Mouse (Mus musculus) MEL (cell line): ENCODE measurements around the gene Urad. TPM values are rescaled to one million over a fixed set of nuclear protein-coding genes. Genes with fewer than 3 reads are reported as not detected.

Experiments used
- DNase-seq: peaks from one replicate; pipeline ENCODE4 v3.0.0; 2011; ENCODE audit warnings: low read depth, low spot score
- H3K27ac ChIP-seq: 2 replicates; pipeline ENCODE4 v1.5.1; 2012; ENCODE audit warnings: low read depth, mild to moderate bottlenecking, control low read depth, low read length, moderate library complexity; ENCODE audit not compliant: control insufficient read depth
- H3K27me3 ChIP-seq, 2 experiments: fragments of 150-350 bp in 1 of 2; sonication (generic) in 1 of 2; 2 replicates each; pipeline ENCODE4 v1.6.1; 2012; ENCODE audit warnings: low read length in 2 of 2, mild to moderate bottlenecking in 2 of 2, improper control_type of control experiment in 1 of 2, moderate library complexity in 1 of 2; ENCODE audit not compliant: insufficient read depth in 2 of 2, control insufficient read depth in 1 of 2
- H3K36me3 ChIP-seq, 2 experiments: 2 replicates each; pipeline ENCODE4 v1.6.1; 2012 to 2014; ENCODE audit warnings: low read length in 2 of 2, improper control_type of control experiment in 1 of 2, inconsistent platforms in 1 of 2, mild to moderate bottlenecking in 1 of 2; ENCODE audit not compliant: insufficient read depth in 2 of 2, control insufficient read depth in 1 of 2
- H3K4me1 ChIP-seq, 2 experiments: fragments of 150-350 bp in 1 of 2; sonication (generic) in 1 of 2; 2 replicates each; pipeline ENCODE4 v1.6.1; 2012; ENCODE audit warnings: low read length in 2 of 2, improper control_type of control experiment in 1 of 2, mild to moderate bottlenecking in 1 of 2; ENCODE audit not compliant: insufficient read depth in 2 of 2, control insufficient read depth in 1 of 2
- H3K4me3 ChIP-seq, 2 experiments: fragments of 150-350 bp in 1 of 2; sonication (generic) in 1 of 2; 2 replicates each; pipeline ENCODE4 v1.5.1; 2012; ENCODE audit warnings: low read depth in 2 of 2, low read length in 2 of 2, mild to moderate bottlenecking in 2 of 2, moderate library complexity in 2 of 2, control low read depth in 1 of 2, improper control_type of control experiment in 1 of 2; ENCODE audit not compliant: control insufficient read depth in 1 of 2, insufficient read depth in 1 of 2
- H3K79me2 ChIP-seq: 2 replicates; pipeline ENCODE4 v1.6.1; 2012; ENCODE audit warnings: mild to moderate bottlenecking, low read length, moderate library complexity; ENCODE audit not compliant: control insufficient read depth, poor library complexity, insufficient read depth
- H3K9ac ChIP-seq: 2 replicates; pipeline ENCODE4 v1.6.1; 2012; ENCODE audit warnings: low read depth, mild to moderate bottlenecking, control low read depth, low read length, moderate library complexity; ENCODE audit not compliant: control insufficient read depth, poor library complexity, severe bottlenecking
- H3K9me3 ChIP-seq: fragments of 150-350 bp; sonication (generic); replicated peaks from 2 replicates; pipeline ENCODE4 v1.6.1; 2012; ENCODE audit warnings: mild to moderate bottlenecking, low read length, improper control_type of control experiment, moderate library complexity; ENCODE audit not compliant: insufficient read depth
- CHD2 ChIP-seq: IDR thresholded peaks from 2 replicates; pipeline ENCODE4 v1.6.1; 2011; ENCODE audit warnings: low read length, improper control_type of control experiment
- CTCF ChIP-seq, 3 experiments: IDR thresholded peaks in 2 of 3; conservative IDR thresholded peaks in 1 of 3; 2 replicates each; pipeline ENCODE4 v1.5.1; 2011 to 2012; ENCODE audit warnings: low read length in 3 of 3, low read depth in 2 of 3, mild to moderate bottlenecking in 2 of 3, improper control_type of control experiment in 1 of 3, inconsistent platforms in 1 of 3, mixed read lengths in 1 of 3, moderate library complexity in 1 of 3; ENCODE audit not compliant: control insufficient read depth in 1 of 3, insufficient read depth in 1 of 3, poor library complexity in 1 of 3, severe bottlenecking in 1 of 3
- E2F4 ChIP-seq: IDR thresholded peaks from 2 replicates; pipeline ENCODE4 v1.6.1; 2011; ENCODE audit warnings: low read depth, low read length, improper control_type of control experiment, borderline replicate concordance
- ELF1 ChIP-seq: IDR thresholded peaks from 2 replicates; pipeline ENCODE4 v1.6.1; 2014; ENCODE audit warnings: low read depth, mild to moderate bottlenecking, inconsistent platforms, low read length, improper control_type of control experiment, moderate library complexity
- EP300 ChIP-seq, 2 experiments: IDR thresholded peaks; 2 replicates each; pipeline ENCODE4 v1.6.1; 2011; ENCODE audit warnings: improper control_type of control experiment in 2 of 2, low read length in 2 of 2, low read depth in 1 of 2, mild to moderate bottlenecking in 1 of 2
- ETS1 ChIP-seq: IDR thresholded peaks from 2 replicates; pipeline ENCODE4 v1.6.1; 2012; ENCODE audit warnings: low read depth, mild to moderate bottlenecking, inconsistent platforms, low read length, improper control_type of control experiment, moderate library complexity
- GABPA ChIP-seq: IDR thresholded peaks from 2 replicates; pipeline ENCODE4 v1.6.1; 2012; ENCODE audit warnings: low read depth, mild to moderate bottlenecking, inconsistent platforms, low read length, improper control_type of control experiment, moderate library complexity
- GATA1 ChIP-seq: IDR thresholded peaks from 2 replicates; pipeline ENCODE4 v1.6.1; 2011; ENCODE audit warnings: low read depth, low read length, improper control_type of control experiment
- HCFC1 ChIP-seq: IDR thresholded peaks from 2 replicates; pipeline ENCODE4 v1.6.1; 2012; ENCODE audit warnings: low read depth, mild to moderate bottlenecking, inconsistent platforms, low read length, improper control_type of control experiment, moderate library complexity
- JUND ChIP-seq: IDR thresholded peaks from 2 replicates; pipeline ENCODE4 v1.6.1; 2011; ENCODE audit warnings: low read depth, mild to moderate bottlenecking, improper control_type of control experiment, low read length
- KAT2A ChIP-seq: conservative IDR thresholded peaks from 2 replicates; pipeline ENCODE4 v1.6.1; 2012; ENCODE audit warnings: low read depth, low read length, improper control_type of control experiment, inconsistent platforms
- MAFK ChIP-seq: IDR thresholded peaks from 2 replicates; pipeline ENCODE4 v1.6.1; 2011; ENCODE audit warnings: low read depth, mild to moderate bottlenecking, low read length, improper control_type of control experiment, borderline replicate concordance
- MXI1 ChIP-seq: IDR thresholded peaks from 2 replicates; pipeline ENCODE4 v1.6.1; 2011; ENCODE audit warnings: mild to moderate bottlenecking, low read depth, low read length, improper control_type of control experiment
- MYC ChIP-seq: IDR thresholded peaks from 2 replicates; pipeline ENCODE4 v1.6.1; 2011; ENCODE audit warnings: low read depth, mild to moderate bottlenecking, low read length, improper control_type of control experiment, moderate library complexity
- NRF1 ChIP-seq: IDR thresholded peaks from 2 replicates; pipeline ENCODE4 v1.6.1; 2014; ENCODE audit warnings: low read depth, mild to moderate bottlenecking, inconsistent platforms, low read length, improper control_type of control experiment, moderate library complexity; ENCODE audit not compliant: poor library complexity, insufficient read depth, severe bottlenecking
- POLR2AphosphoS2 ChIP-seq: IDR thresholded peaks from 2 replicates; pipeline ENCODE4 v1.6.1; 2011; ENCODE audit warnings: low read length, improper control_type of control experiment
- POLR2AphosphoS5 ChIP-seq: IDR thresholded peaks from 2 replicates; pipeline ENCODE4 v1.6.1; 2012; ENCODE audit warnings: low read depth, borderline replicate concordance, mild to moderate bottlenecking, inconsistent platforms, low read length, moderate library complexity, mixed read lengths
- RAD21 ChIP-seq: IDR thresholded peaks from 2 replicates; pipeline ENCODE4 v1.6.1; 2011; ENCODE audit warnings: mild to moderate bottlenecking, low read depth, low read length, improper control_type of control experiment
- RCOR1 ChIP-seq: IDR thresholded peaks from 2 replicates; pipeline ENCODE4 v1.6.1; 2012; ENCODE audit warnings: low read depth, mild to moderate bottlenecking, inconsistent platforms, low read length, improper control_type of control experiment
- SMC3 ChIP-seq: IDR thresholded peaks from 2 replicates; pipeline ENCODE4 v1.6.1; 2011; ENCODE audit warnings: low read depth, low read length, improper control_type of control experiment
- TAL1 ChIP-seq: IDR thresholded peaks from 2 replicates; pipeline ENCODE4 v1.6.1; 2012; ENCODE audit warnings: mild to moderate bottlenecking, inconsistent platforms, low read length, moderate library complexity, mixed read lengths
- UBTF ChIP-seq: IDR thresholded peaks from 2 replicates; pipeline ENCODE4 v1.6.1; 2012; ENCODE audit warnings: low read depth, mild to moderate bottlenecking, inconsistent platforms, low read length, improper control_type of control experiment, moderate library complexity, borderline replicate concordance; ENCODE audit not compliant: insufficient read depth
- USF1 ChIP-seq: IDR thresholded peaks from 2 replicates; pipeline ENCODE4 v1.6.1; 2014; ENCODE audit warnings: low read depth, mild to moderate bottlenecking, inconsistent platforms, low read length, improper control_type of control experiment, moderate library complexity
- USF2 ChIP-seq, 2 experiments: IDR thresholded peaks; 2 replicates each; pipeline ENCODE4 v1.6.1; 2011 to 2012; ENCODE audit warnings: improper control_type of control experiment in 2 of 2, low read length in 2 of 2, borderline replicate concordance in 1 of 2, inconsistent platforms in 1 of 2, low read depth in 1 of 2, mild to moderate bottlenecking in 1 of 2; ENCODE audit not compliant: insufficient read depth in 1 of 2
- ZKSCAN1 ChIP-seq: IDR thresholded peaks from 2 replicates; pipeline ENCODE4 v1.6.1; 2012; ENCODE audit warnings: low read depth, mild to moderate bottlenecking, inconsistent platforms, low read length, improper control_type of control experiment, moderate library complexity
- ZNF384 ChIP-seq: IDR thresholded peaks from 2 replicates; pipeline ENCODE4 v1.6.1; 2012; ENCODE audit warnings: low read depth, mild to moderate bottlenecking, inconsistent platforms, low read length, improper control_type of control experiment
- polyA plus RNA-seq, 2 experiments: library from polyadenylated mRNA; stranded (reverse) in 1 of 2; unstranded in 1 of 2; fragments of >175 nt in 1 of 2; fragments of >200 nt in 1 of 2; gene quantifications; 2 replicates each; pipeline versions ENCODE4 v1.2.1 to v1.2.4; 2012; ENCODE audit warnings: low replicate concordance in 2 of 2, low read depth in 1 of 2; ENCODE audit not compliant: insufficient read length in 2 of 2, insufficient read depth in 1 of 2, missing spikeins in 1 of 2
- total RNA-seq: library from RNA; depleted of rRNA; stranded (reverse); fragments of 300-350 nt; gene quantifications from 2 replicates; pipeline ENCODE4 v1.2.3, GENCODE M21; 2012

The Urad gene
- total and polyA plus RNA-seq, 3 experiments = not detected

DNA sequence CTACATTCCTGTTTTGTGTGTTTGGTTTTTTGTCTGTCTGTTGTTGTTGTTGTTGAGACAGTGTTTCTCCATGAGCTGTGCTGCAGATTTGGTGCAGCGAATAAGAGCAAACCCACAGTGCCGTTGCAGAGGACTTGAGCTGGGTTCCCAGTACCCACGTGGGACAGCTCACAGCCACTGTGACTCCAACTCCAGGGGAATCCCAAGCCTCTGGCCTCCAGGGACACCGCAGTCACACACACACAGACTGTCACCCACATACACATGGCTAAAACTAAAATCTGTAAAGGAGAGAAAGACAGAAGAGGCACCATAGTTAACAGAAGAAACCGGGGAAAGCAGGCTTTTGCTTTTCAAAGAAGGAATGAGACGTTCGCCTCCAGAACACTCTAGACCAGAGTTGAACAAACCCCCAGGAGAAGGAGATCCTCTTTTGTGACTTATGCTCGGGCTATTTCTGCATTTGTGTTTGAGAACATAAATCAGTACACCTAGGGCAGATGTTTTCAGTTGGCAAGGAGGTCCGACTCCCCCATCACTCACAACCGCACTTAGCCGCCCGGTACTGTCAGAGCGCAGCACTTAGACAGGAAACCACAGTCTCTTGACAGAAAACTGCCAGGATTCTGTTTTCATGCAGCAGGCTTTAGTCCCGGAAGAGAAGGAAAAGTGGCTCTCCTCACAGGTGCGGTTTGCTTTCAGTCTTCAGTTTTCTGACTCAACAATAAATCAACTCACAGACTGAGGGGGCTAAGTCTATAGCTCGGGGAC, 43.9 kb upstream of the Urad start:
- TF ChIP-seq POLR2AphosphoS5 (no peak), RAD21 (no peak), GABPA (no peak), ZNF384 (no peak), CHD2 (no peak), USF2 (IDR thresholded peaks at IDR 0.05; ENCODE audit: borderline replicate concordance in 1 of 2, insufficient read depth in 1 of 2, low read depth in 1 of 2, low read length in 2 of 2) (no peak), MYC (no peak), MAFK (no peak), KAT2A (no peak), EP300 (IDR thresholded peaks at IDR 0.05; ENCODE audit: low read depth in 1 of 2, low read length in 2 of 2) (no peak), HCFC1 (no peak), POLR2AphosphoS2 (no peak), GATA1 (no peak), ETS1 (no peak), JUND (no peak), ELF1 (no peak), UBTF (no peak)
- Histone ChIP-seq H3K4me1 (no peaks in the 10 kb centered on the region), H3K79me2 (no peaks in the 10 kb centered on the region), H3K4me3 (no peak overlapping the region), H3K27ac (no peak overlapping the region), H3K27me3 (no peaks in the 10 kb centered on the region), H3K9ac (no peak overlapping the region), H3K9me3 (no peaks in the 10 kb centered on the region), H3K36me3 (no peaks in the 10 kb centered on the region)
- no peak for DNase-seq

DNA sequence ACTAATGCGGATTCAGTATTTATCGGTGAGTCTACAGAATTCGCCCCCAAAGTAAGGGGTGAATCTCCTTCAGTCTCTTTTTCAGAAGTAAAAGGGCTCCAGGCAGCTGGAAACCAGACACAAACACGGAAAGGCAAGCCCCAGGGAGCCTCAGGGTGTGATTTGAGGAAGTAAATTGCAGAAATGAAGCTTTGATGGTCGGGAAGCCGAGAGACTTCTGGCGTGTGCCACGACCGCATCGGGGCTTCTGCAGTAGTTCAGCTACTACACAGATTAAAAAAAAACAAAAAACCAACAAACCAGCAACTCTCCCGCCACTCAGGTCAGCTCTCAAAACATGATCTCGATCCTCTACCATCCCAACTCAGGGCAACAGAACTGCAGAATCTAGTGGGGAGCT, 40.8 kb upstream of the Urad start:
- Histone ChIP-seq H3K79me2 (no peaks in the 10 kb centered on the region), H3K9me3 (no peaks in the 10 kb centered on the region), H3K4me3 (no peak overlapping the region)
- TF ChIP-seq NRF1 = no peak
- no peak for TF ChIP-seq MXI1
- TF ChIP-seq GABPA = no peak
- no peak for TF ChIP-seq RCOR1
- TF ChIP-seq SMC3 = no peak
- no peak for TF ChIP-seq USF1
- TF ChIP-seq ZNF384 = no peak
- no peak for TF ChIP-seq E2F4
- no peak for TF ChIP-seq ZKSCAN1
- no peak for TF ChIP-seq CTCF (IDR thresholded peaks at IDR 0.05 in 2 of 3, conservative IDR thresholded peaks at IDR 0.05 in 1 of 3; ENCODE audit: control insufficient read depth in 1 of 3, insufficient read depth in 1 of 3, low read depth in 2 of 3, low read length in 3 of 3, poor library complexity in 1 of 3, severe bottlenecking in 1 of 3)
- TF ChIP-seq GATA1 = no peak
- TF ChIP-seq HCFC1 = no peak
- no peak for TF ChIP-seq RAD21
- TF ChIP-seq ETS1 = no peak
- no peak for TF ChIP-seq TAL1
- TF ChIP-seq, all 39 proteins: peak for 0
- Histone ChIP-seq H3K36me3 (no peaks in the 10 kb centered on the region), H3K9ac (no peak overlapping the region), H3K27me3 (no peaks in the 10 kb centered on the region), H3K4me1 (no peaks in the 10 kb centered on the region), H3K27ac (no peak overlapping the region)
- DNase-seq = peak; percentile 28
